Mouse (Mus musculus) heart, embryonic 15.5 days (tissue): Measurements from ENCODE around the gene Lima1. TPM values are rescaled to one million over a fixed set of nuclear protein-coding genes. Genes with fewer than 3 reads are reported as not detected.
"Not testable (repeated sequence)": the region's sequence is repeated elsewhere in the genome, so short reads cannot be mapped to it uniquely, and the experiment has no call there.

Experiments used
- ATAC-seq: fragments of 200-750 bp; cut with Nextera tagmentation; replicated peaks from 2 replicates; pipeline ENCODE4 v1.8.0; 2017; ENCODE audit warnings: low read depth, moderate TSS enrichment; ENCODE audit not compliant: insufficient number of reproducible peaks, insufficient read depth, low FRiP score
- H3K27ac ChIP-seq: fragments of 300-500 bp; sonication (generic); 2 replicates; pipeline ENCODE4 v1.5.1; 2015; ENCODE audit warnings: mild to moderate bottlenecking, inconsistent platforms
- H3K27me3 ChIP-seq: fragments of 300-500 bp; sonication (generic); 2 replicates; pipeline ENCODE4 v1.6.1; 2015; ENCODE audit warnings: inconsistent platforms
- H3K36me3 ChIP-seq: fragments of 300-500 bp; sonication (generic); 2 replicates; pipeline ENCODE4 v1.6.1; 2015; ENCODE audit warnings: mild to moderate bottlenecking, inconsistent platforms
- H3K4me1 ChIP-seq: fragments of 300-500 bp; sonication (generic); replicated peaks from 2 replicates; pipeline ENCODE4 v1.6.1; 2015; ENCODE audit warnings: inconsistent platforms
- H3K4me2 ChIP-seq: fragments of 300-500 bp; sonication (generic); 2 replicates; pipeline ENCODE4 v1.6.1; 2015; ENCODE audit warnings: inconsistent platforms, mild to moderate bottlenecking, moderate library complexity
- H3K4me3 ChIP-seq: fragments of 300-500 bp; sonication (generic); 2 replicates; pipeline ENCODE4 v1.5.1; 2015; ENCODE audit warnings: mild to moderate bottlenecking, inconsistent platforms
- H3K9ac ChIP-seq: fragments of 300-500 bp; sonication (generic); 2 replicates; pipeline ENCODE4 v1.6.1; 2015; ENCODE audit warnings: mild to moderate bottlenecking, inconsistent platforms
- H3K9me3 ChIP-seq: fragments of 300-500 bp; sonication (generic); replicated peaks from 2 replicates; pipeline ENCODE4 v1.6.1; 2016; ENCODE audit warnings: inconsistent platforms
- WGBS: fragments of 180-500 bp; shearing (Covaris S2); methylation state at CpG from one replicate; pipeline ENCODE4 v1.1.7; 2015; ENCODE audit warnings: mixed read lengths; 5-methylcytosine and 5-hydroxymethylcytosine counted together
- polyA plus RNA-seq: library from polyadenylated mRNA; unstranded; fragments of >200 nt; fragmentation: Nextera tagmentation; extraction: Ambion mirVana; gene quantifications from 2 replicates; pipeline ENCODE4 v1.2.1, GENCODE M21; 2015

The Lima1 gene
- polyA plus RNA-seq, 1 experiment from 2014 or later: 17.9 TPM

DNA sequence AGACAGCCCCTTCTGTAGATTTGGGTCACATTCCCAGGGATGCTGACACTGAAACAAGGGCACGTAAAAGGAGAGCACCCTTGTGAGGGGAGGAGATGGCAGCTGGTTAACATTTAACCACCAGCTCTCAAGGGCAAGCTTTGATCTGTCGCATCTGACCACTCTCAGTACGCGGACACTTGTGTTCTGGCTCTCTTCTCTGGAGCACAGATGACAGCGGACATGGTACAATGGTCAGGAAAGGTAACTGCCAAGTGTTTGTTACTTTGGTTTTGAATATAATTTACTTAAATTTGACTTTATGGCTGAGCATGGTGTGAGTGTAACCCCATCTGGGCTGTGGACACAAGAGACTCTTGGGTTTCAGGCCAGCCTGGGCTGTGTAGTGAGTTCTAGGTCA, 27.5 kb upstream of the Lima1 start:
- Histone ChIP-seq H3K9me3 (no peaks in the 10 kb centered on the region), H3K27ac (no peak overlapping the region), H3K4me1 (0 out of 2 replicates have a peak, but pooled peaks cover 2% of the 10 kb centered on the region), H3K9ac (no peak overlapping the region), H3K4me3 (no peak overlapping the region), H3K27me3 (no peaks in the 10 kb centered on the region), H3K36me3 (no peaks in the 10 kb centered on the region), H3K4me2 (no peak overlapping the region)
- no peak for ATAC-seq
- WGBS: 61% methylated on average over 5 of the region's 5 CpGs

DNA sequence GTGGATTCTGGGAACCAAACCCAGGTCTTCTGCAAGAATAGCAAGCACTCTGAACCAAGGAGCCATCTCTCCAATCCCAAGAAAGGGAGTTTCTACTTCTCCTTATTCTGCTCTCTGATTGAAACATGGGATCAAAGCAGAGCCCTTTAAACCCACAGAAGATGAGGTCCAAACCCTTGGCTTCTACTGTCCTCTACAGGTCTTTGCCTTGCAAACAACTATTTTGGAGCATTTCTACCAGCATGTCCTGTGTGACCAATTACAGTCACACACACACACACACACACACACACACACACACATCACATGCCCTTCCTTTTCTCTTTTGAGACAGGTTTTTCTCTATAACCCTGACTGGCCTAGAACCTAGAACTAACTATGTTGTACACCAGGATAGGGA, 21.4 kb upstream of the Lima1 start:
- no peak overlapping the region for H3K9ac ChIP-seq
- H3K4me1 ChIP-seq: peaks cover 7% of the 10 kb centered on the region
- H3K4me3 ChIP-seq: no peak overlapping the region
- no peaks in the 10 kb centered on the region for H3K9me3 ChIP-seq
- no peak overlapping the region for H3K27ac ChIP-seq
- no peak for ATAC-seq
- H3K4me2 ChIP-seq: no peak overlapping the region
- H3K27me3 ChIP-seq: no peaks in the 10 kb centered on the region
- no peaks in the 10 kb centered on the region for H3K36me3 ChIP-seq

DNA sequence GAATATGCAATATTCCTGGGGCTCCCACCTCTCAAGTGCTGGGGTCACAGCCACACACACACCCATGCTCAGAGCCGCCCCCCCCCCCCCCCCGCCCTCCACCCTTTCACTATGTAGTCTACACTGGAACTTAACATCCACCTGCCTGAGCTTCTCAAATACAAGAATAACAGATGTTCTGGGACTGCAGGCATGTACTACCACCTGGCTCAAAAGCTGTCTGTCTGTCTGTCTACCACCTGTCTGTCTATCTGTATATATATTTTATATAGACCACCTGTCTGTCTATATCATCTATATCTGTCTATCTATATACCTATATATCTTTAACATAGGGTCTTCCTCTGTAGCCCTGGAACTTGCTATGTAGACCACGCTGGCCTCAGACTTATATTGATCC, 16.1 kb upstream of the Lima1 start:
- WGBS: 100% methylated on average over 1 of the region's 3 CpGs
- Histone ChIP-seq H3K36me3 (no peaks in the 10 kb centered on the region), H3K4me2 (no peak overlapping the region), H3K4me1 (peaks cover 3% of the 10 kb centered on the region; the same call in 1 of the 2 replicates), H3K4me3 (no peak overlapping the region), H3K9me3 (no peaks in the 10 kb centered on the region), H3K27me3 (no peaks in the 10 kb centered on the region), H3K9ac (no peak overlapping the region), H3K27ac (no peak overlapping the region)
- ATAC-seq: no peak

DNA sequence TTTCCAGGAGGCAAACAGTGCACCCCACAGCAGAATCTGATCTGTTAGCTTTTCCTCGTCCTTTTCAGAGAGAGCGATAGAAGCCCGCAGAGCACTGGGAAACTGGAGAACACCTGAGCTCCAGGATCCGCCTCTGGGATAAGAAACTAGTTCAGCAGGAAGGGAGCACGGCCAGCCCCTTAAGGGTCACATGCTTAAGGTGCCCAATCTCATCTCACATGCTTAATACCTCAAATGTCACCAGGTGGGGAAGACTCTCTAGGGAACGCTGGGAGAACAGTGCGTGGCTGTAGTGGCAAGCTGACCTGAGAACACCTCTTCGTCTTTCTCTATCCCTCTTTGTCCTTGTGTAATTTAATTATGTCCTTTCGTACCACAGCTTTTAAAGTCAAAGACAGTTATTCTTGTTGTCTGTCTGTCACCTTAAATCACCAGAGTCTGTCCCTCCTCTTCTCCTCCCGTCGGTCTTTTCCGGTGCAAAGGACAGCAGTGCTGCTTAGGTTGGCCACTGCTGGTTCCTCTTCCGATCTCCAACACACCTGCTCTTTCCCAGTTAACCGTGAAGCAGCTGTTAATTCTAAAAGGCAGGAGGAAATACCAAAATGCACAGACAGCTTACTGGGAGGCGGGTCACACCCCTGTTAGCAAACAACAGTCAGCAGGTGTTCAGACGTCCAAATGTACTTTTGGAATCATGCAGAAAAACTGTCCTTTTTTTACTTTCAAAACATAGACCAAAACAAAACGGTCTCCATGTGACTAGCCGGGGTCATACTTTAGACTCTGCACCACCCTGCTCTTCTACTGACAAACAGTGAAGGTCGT, 15.4 kb upstream of the Lima1 start:
- Histone ChIP-seq H3K36me3 (no peaks in the 10 kb centered on the region), H3K9ac (no peak overlapping the region), H3K27me3 (no peaks in the 10 kb centered on the region), H3K4me2 (peak overlapping the region; percentile 19; the same call in 1 of the 2 replicates), H3K27ac (no peak overlapping the region), H3K4me1 (peaks cover 3% of the 10 kb centered on the region; the same call in 1 of the 2 replicates), H3K9me3 (no peaks in the 10 kb centered on the region), H3K4me3 (no peak overlapping the region)
- ATAC-seq: no peak
- 41% methylated on average over 19 of the region's 19 CpGs for WGBS

DNA sequence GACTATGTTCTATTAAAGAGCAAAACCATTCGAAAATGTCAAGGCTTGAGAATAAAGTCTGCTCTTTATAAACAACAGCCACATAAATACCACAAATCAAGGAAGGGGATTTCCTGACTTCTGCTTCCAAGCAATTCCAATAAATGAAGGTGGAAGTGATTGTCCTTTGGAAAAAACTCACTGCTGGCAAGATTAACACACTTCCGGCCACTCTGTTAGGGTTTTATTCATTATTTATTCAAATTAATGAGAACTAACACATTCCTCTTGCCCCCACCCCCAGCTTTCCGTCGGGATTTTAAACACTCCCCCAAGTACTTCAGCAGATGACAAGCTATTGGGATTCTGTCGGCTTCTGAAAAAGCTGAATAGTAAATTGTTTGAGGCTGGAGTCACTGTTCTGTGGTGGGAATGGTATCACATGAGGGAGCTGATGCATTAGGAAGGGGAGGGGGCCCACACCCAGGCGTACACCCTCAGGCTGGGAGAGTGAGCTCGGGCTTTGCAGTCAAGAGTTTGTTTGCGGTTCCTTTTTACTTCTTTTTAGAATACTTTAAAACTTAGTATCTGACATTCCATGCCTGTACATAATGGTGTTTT, 14.1 kb upstream of the Lima1 start:
- ATAC-seq: no peak
- Histone ChIP-seq H3K4me1 (peaks cover 3% of the 10 kb centered on the region; the same call in 1 of the 2 replicates), H3K4me3 (no peak overlapping the region), H3K27me3 (no peaks in the 10 kb centered on the region), H3K9ac (no peak overlapping the region), H3K36me3 (no peaks in the 10 kb centered on the region), H3K4me2 (no peak overlapping the region), H3K27ac (peak overlapping the region; percentile 42; the same call in 1 of the 2 replicates), H3K9me3 (no peaks in the 10 kb centered on the region)
- 41% methylated on average over 8 of the region's 8 CpGs for WGBS

DNA sequence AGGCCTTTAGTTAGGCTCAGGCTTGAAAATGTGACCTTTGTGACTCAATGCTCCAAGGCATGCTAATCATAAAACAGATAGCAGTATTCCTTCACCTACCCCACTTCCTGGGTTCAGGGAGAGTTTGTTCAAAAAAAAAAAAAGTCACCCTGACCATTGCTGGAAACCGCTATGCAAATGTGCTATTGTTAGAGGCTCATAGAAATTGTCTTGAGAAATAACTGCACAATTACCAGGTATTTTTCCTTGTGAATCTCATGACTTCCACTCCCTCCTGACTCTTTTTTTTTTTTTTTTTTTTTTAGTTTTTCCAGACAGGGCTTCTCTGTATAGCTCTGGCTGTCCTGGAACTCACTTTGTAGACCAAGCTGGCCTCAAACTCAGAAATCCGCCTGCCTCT, 11.9 kb upstream of the Lima1 start:
- H3K4me3 ChIP-seq, H3K36me3 ChIP-seq, H3K9me3 ChIP-seq, H3K27me3 ChIP-seq, H3K9ac ChIP-seq, H3K4me2 ChIP-seq, ATAC-seq, H3K4me1 ChIP-seq, H3K27ac ChIP-seq: not testable (repeated sequence)
- WGBS: 85% methylated on average over 2 of the region's 2 CpGs

DNA sequence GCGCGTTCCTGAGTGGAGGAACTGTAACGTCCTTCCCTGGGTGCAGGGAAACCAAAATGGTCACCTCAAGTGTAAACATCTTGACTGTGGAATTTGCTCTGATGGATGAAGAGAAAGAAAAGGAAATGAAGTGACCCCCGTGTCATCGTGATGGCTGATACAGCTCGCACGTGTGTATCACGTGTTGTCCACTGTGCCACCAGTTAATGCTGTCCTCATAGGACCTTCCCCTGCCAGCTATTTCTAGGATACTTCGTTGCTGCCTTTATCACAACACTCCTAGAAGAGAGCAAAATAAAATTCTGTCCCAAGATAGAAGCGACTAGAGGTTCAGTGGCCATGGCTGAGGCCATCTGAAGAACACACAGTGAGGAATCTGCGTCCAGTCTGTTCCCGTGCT, 8.8 kb upstream of the Lima1 start:
- Histone ChIP-seq H3K9ac (no peak overlapping the region), H3K4me1 (no peaks in the 10 kb centered on the region), H3K27ac (no peak overlapping the region), H3K27me3 (no peaks in the 10 kb centered on the region), H3K36me3 (no peaks in the 10 kb centered on the region), H3K4me2 (no peak overlapping the region), H3K9me3 (no peaks in the 10 kb centered on the region), H3K4me3 (no peak overlapping the region)
- 66% methylated on average over 12 of the region's 12 CpGs for WGBS
- no peak for ATAC-seq

DNA sequence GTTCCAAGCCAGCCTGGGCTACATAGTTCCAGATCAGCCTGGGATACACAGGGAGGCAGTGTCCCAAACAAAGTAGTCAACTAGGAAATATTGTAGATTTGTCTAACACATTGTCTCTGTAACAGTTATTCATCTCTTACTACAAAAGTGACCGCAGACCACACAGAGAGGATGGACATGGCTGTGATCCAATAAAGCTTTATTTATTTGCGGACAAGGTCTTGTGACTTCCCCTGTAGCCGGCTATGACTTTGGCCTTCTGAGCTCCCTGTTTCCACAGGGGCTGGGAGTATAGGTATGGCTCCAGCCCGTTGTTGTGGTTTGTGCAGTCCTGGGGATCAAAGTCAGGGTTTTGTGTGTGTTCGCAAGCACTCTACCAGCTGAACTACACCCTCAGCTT, 3.3 kb upstream of the Lima1 start:
- Histone ChIP-seq H3K4me2 (no peak overlapping the region), H3K9ac (no peak overlapping the region), H3K4me1 (peaks cover 17% of the 10 kb centered on the region), H3K9me3 (no peaks in the 10 kb centered on the region), H3K27me3 (no peaks in the 10 kb centered on the region), H3K4me3 (no peak overlapping the region), H3K27ac (no peak overlapping the region), H3K36me3 (no peaks in the 10 kb centered on the region)
- 83% methylated on average over 5 of the region's 5 CpGs for WGBS
- no peak for ATAC-seq

DNA sequence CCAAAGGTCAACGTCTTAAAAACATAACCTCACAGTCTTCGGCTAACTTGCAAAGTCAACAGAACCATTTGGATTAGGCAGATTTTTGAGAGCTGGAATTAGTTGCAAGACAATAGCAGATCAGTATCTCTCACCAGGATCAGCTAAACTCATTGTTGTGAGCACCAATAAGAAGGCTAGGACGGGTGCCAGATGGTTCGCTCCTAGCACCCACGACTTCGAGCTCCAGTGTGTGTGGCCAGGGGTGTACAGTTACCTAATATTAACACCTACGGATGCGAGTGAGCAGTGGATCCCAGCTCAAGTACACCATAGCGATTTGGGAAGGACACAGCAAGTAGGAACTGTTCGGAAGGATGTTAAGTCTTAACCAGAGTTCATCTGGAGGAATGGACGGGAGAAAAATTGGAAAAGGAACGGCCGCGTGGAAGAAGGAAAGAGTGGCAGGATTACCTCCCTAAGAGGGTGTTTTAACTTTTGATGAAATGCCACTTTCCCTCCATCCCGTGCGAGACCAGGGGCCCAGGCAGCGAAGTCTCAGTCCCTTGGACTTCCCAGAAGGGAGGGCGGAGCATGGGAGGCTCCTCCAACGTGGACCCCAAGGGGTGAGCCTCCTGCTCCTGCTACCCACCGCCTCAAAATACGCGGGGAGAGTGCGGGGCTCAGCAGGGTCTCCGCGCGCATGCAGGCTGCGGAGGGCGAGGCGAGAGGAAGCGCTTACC, 483 bp downstream of the Lima1 start:
- no peaks in the 10 kb centered on the region for H3K27me3 ChIP-seq
- H3K9ac ChIP-seq: peak overlapping the region; percentile 65
- peaks cover 17% of the 10 kb centered on the region for H3K4me1 ChIP-seq
- peak overlapping the region; percentile 95 for H3K4me2 ChIP-seq
- peak overlapping the region; percentile 78 for H3K27ac ChIP-seq
- H3K4me3 ChIP-seq: peak overlapping the region; percentile 74
- H3K9me3 ChIP-seq: no peaks in the 10 kb centered on the region
- 6% methylated on average over 30 of the region's 30 CpGs for WGBS
- no peaks in the 10 kb centered on the region for H3K36me3 ChIP-seq
- ATAC-seq: no peak; the same call in 1 of the 2 replicates

DNA sequence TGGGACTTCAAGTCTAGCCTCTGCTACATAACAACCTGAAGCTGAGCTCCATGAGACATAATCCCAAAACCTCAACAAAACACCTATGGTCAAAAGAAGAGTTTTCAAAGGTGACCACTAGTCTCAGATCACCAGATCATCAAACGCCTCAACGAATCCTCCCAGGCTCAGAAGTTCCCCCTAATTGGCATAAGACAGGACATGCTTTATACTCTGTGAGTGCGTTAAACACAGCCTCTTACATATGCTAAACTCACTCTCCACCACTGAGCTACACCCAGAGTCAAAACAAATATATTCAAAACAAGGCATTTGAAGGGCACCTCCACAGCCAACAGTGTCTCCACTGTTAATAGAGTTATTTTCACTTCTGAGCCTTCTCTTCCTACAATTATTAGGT, 2.7 kb downstream of the Lima1 start:
- Histone ChIP-seq H3K27me3 (no peaks in the 10 kb centered on the region), H3K27ac (no peak overlapping the region), H3K4me3 (no peak overlapping the region), H3K36me3 (no peaks in the 10 kb centered on the region), H3K9ac (no peak overlapping the region), H3K4me1 (peaks cover 17% of the 10 kb centered on the region), H3K4me2 (no peak overlapping the region), H3K9me3 (no peaks in the 10 kb centered on the region)
- ATAC-seq: no peak
- 83% methylated on average over 3 of the region's 3 CpGs for whole genome bisulfite sequencing

DNA sequence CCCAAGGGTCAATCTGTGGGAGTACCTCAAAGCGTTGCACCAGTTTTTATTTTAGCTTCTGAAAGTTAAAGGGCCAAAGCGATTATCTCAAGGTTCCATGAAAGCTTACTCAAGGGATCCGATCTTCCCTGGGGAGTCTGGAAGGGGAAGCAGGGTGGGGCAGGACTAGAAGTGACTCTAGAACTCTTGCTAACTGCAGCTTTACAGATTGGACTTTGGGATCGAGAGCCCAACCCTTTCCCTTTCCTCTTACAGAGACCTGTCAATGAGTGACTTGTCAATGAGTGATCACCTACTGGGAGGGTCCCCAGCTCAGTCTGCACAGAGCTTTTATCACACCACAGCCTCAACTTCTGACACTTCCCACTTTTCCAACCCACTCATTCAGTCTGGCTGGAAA, 7.6 kb downstream of the Lima1 start:
- Histone ChIP-seq H3K4me3 (no peak overlapping the region), H3K36me3 (no peaks in the 10 kb centered on the region), H3K9ac (no peak overlapping the region), H3K4me1 (peaks cover 8% of the 10 kb centered on the region; the same call in 1 of the 2 replicates), H3K27ac (no peak overlapping the region), H3K27me3 (no peaks in the 10 kb centered on the region), H3K9me3 (no peaks in the 10 kb centered on the region), H3K4me2 (no peak overlapping the region)
- 47% methylated on average over 4 of the region's 4 CpGs for WGBS
- no peak for ATAC-seq
